Mouse (Mus musculus): ENCODE results near the gene Pip5k1b. TPM values are rescaled to one million over a fixed set of nuclear protein-coding genes. Genes with fewer than 3 reads are reported as not detected.

Pip5k1b gene
- polyA plus RNA-seq, 1 experiment from 2014 or later, result 1.3 TPM

- Histone ChIP-seq H3K9ac (ENCODE audit: low read length) (no peak overlapping the region), H3K27me3 (ENCODE audit: control insufficient read depth, insufficient read depth, low read length) (no peaks in the 10 kb centered on the region), H3K9me3 (ENCODE audit: control insufficient read depth, low read length) (no peaks in the 10 kb centered on the region), H3K4me1 (ENCODE audit: control insufficient read depth, insufficient read depth, low read length) (no peaks in the 10 kb centered on the region), H3K36me3 (ENCODE audit: control insufficient read depth, insufficient read depth, low read length) (no peaks in the 10 kb centered on the region), H3K27ac (ENCODE audit: low read depth, low read length) (no peak overlapping the region), H3K4me2 (ENCODE audit: low read depth) (no peak overlapping the region), H3K4me3 (ENCODE audit: low read depth, low read length) (no peak overlapping the region)
- WGBS, result 79% methylated on average over 5 of the region's 5 CpGs
- no peak for ATAC-seq (ENCODE audit: insufficient read depth, low FRiP score, low TSS enrichment)
- DNase-seq (ENCODE audit: low spot score), result no peak
Measured at GRCm38 (mm10) chr19:24342786-24343185, 212.9 kb downstream of the Pip5k1b start.

GRCm38 (mm10) chr19:24336370-24337076 lies 219.1 kb downstream of the Pip5k1b start:
- H3K9ac ChIP-seq (ENCODE audit: low read length), result no peak overlapping the region
- no peaks in the 10 kb centered on the region for H3K27me3 ChIP-seq (ENCODE audit: control insufficient read depth, insufficient read depth, low read length)
- WGBS, result 64% methylated on average over 12 of the region's 12 CpGs
- no peak overlapping the region for H3K4me2 ChIP-seq (ENCODE audit: low read depth)
- no peak for ATAC-seq (ENCODE audit: insufficient read depth, low FRiP score, low TSS enrichment)
- no peak overlapping the region for H3K4me3 ChIP-seq (ENCODE audit: low read depth, low read length)
- no peaks in the 10 kb centered on the region for H3K4me1 ChIP-seq (ENCODE audit: control insufficient read depth, insufficient read depth, low read length)
- no peak overlapping the region for H3K27ac ChIP-seq (ENCODE audit: low read depth, low read length)
- no peaks in the 10 kb centered on the region for H3K36me3 ChIP-seq (ENCODE audit: control insufficient read depth, insufficient read depth, low read length)
- no peak for DNase-seq (ENCODE audit: low spot score)
- H3K9me3 ChIP-seq (ENCODE audit: control insufficient read depth, low read length), result no peaks in the 10 kb centered on the region

- Histone ChIP-seq H3K36me3 (ENCODE audit: control insufficient read depth, insufficient read depth, low read length) (no peaks in the 10 kb centered on the region), H3K4me1 (ENCODE audit: control insufficient read depth, insufficient read depth, low read length) (no peaks in the 10 kb centered on the region), H3K9ac (ENCODE audit: low read length) (no peak overlapping the region), H3K4me3 (ENCODE audit: low read depth, low read length) (no peak overlapping the region), H3K27me3 (ENCODE audit: control insufficient read depth, insufficient read depth, low read length) (no peaks in the 10 kb centered on the region), H3K27ac (ENCODE audit: low read depth, low read length) (no peak overlapping the region), H3K9me3 (ENCODE audit: control insufficient read depth, low read length) (no peaks in the 10 kb centered on the region), H3K4me2 (ENCODE audit: low read depth) (no peak overlapping the region)
- ATAC-seq (ENCODE audit: insufficient read depth, low FRiP score, low TSS enrichment) (no peak), DNase-seq (ENCODE audit: low spot score) (no peak)
- WGBS, result 81% methylated on average over 4 of the region's 4 CpGs
Measured at GRCm38 (mm10) chr19:24335611-24336343, 219.9 kb downstream of the Pip5k1b start.

- H3K4me3 ChIP-seq (ENCODE audit: low read depth, low read length), result no peak overlapping the region
- H3K36me3 ChIP-seq (ENCODE audit: control insufficient read depth, insufficient read depth, low read length), result no peaks in the 10 kb centered on the region
Measured at GRCm38 (mm10) chr19:24332956-24333355, 222.7 kb downstream of the Pip5k1b start.

GRCm38 (mm10) chr19:24331274-24331673 lies 224.4 kb downstream of the Pip5k1b start:
- Histone ChIP-seq H3K4me3 (ENCODE audit: low read depth, low read length) (no peak overlapping the region), H3K4me2 (ENCODE audit: low read depth) (no peak overlapping the region), H3K9me3 (ENCODE audit: control insufficient read depth, low read length) (no peaks in the 10 kb centered on the region), H3K9ac (ENCODE audit: low read length) (no peak overlapping the region), H3K27me3 (ENCODE audit: control insufficient read depth, insufficient read depth, low read length) (no peaks in the 10 kb centered on the region), H3K36me3 (ENCODE audit: control insufficient read depth, insufficient read depth, low read length) (no peaks in the 10 kb centered on the region), H3K4me1 (ENCODE audit: control insufficient read depth, insufficient read depth, low read length) (no peaks in the 10 kb centered on the region), H3K27ac (ENCODE audit: low read depth, low read length) (no peak overlapping the region)
- WGBS, result 84% methylated on average over 2 of the region's 2 CpGs
- ATAC-seq (ENCODE audit: insufficient read depth, low FRiP score, low TSS enrichment), result no peak
- DNase-seq (ENCODE audit: low spot score), result no peak

More at GRCm38 (mm10) chr19:24332956-24333355, 222.7 kb downstream of the Pip5k1b start:
- Histone ChIP-seq H3K9ac (ENCODE audit: low read length) (no peak overlapping the region), H3K4me2 (ENCODE audit: low read depth) (no peak overlapping the region), H3K27ac (ENCODE audit: low read depth, low read length) (no peak overlapping the region), H3K27me3 (ENCODE audit: control insufficient read depth, insufficient read depth, low read length) (no peaks in the 10 kb centered on the region), H3K4me1 (ENCODE audit: control insufficient read depth, insufficient read depth, low read length) (no peaks in the 10 kb centered on the region), H3K9me3 (ENCODE audit: control insufficient read depth, low read length) (no peaks in the 10 kb centered on the region)
- DNase-seq (ENCODE audit: low spot score), result no peak
- 81% methylated on average over 5 of the region's 5 CpGs for WGBS
- no peak for ATAC-seq (ENCODE audit: insufficient read depth, low FRiP score, low TSS enrichment)

- no peak for DNase-seq (ENCODE audit: low spot score)
- no peak overlapping the region for H3K27ac ChIP-seq (ENCODE audit: low read depth, low read length)
- H3K4me3 ChIP-seq (ENCODE audit: low read depth, low read length), result no peak overlapping the region
- H3K9me3 ChIP-seq (ENCODE audit: control insufficient read depth, low read length), result no peaks in the 10 kb centered on the region
- no peak overlapping the region for H3K4me2 ChIP-seq (ENCODE audit: low read depth)
- H3K27me3 ChIP-seq (ENCODE audit: control insufficient read depth, insufficient read depth, low read length), result no peaks in the 10 kb centered on the region
- no peak for ATAC-seq (ENCODE audit: insufficient read depth, low FRiP score, low TSS enrichment)
- H3K9ac ChIP-seq (ENCODE audit: low read length), result no peak overlapping the region
- H3K36me3 ChIP-seq (ENCODE audit: control insufficient read depth, insufficient read depth, low read length), result no peaks in the 10 kb centered on the region
- H3K4me1 ChIP-seq (ENCODE audit: control insufficient read depth, insufficient read depth, low read length), result no peaks in the 10 kb centered on the region
- 78% methylated on average over 2 of the region's 2 CpGs for WGBS
Measured at GRCm38 (mm10) chr19:24330366-24330765, 225.3 kb downstream of the Pip5k1b start.

GRCm38 (mm10) chr19:24327921-24328320 lies 227.8 kb downstream of the Pip5k1b start:
- H3K4me1 ChIP-seq (ENCODE audit: control insufficient read depth, insufficient read depth, low read length), result peaks cover 9% of the 10 kb centered on the region; the same call in 1 of the 2 replicates
- H3K36me3 ChIP-seq (ENCODE audit: control insufficient read depth, insufficient read depth, low read length), result no peaks in the 10 kb centered on the region
- H3K27me3 ChIP-seq (ENCODE audit: control insufficient read depth, insufficient read depth, low read length), result no peaks in the 10 kb centered on the region
- no peak overlapping the region for H3K27ac ChIP-seq (ENCODE audit: low read depth, low read length)
- no peak for ATAC-seq (ENCODE audit: insufficient read depth, low FRiP score, low TSS enrichment)
- no peak overlapping the region for H3K4me2 ChIP-seq (ENCODE audit: low read depth)
- no peaks in the 10 kb centered on the region for H3K9me3 ChIP-seq (ENCODE audit: control insufficient read depth, low read length)
- no peak for DNase-seq (ENCODE audit: low spot score)
- WGBS, result 76% methylated on average over 2 of the region's 2 CpGs
- no peak overlapping the region for H3K9ac ChIP-seq (ENCODE audit: low read length)
- no peak overlapping the region for H3K4me3 ChIP-seq (ENCODE audit: low read depth, low read length)

- Histone ChIP-seq H3K36me3 (ENCODE audit: control insufficient read depth, insufficient read depth, low read length) (no peaks in the 10 kb centered on the region), H3K4me3 (ENCODE audit: low read depth, low read length) (no peak overlapping the region), H3K9ac (ENCODE audit: low read length) (no peak overlapping the region), H3K27ac (ENCODE audit: low read depth, low read length) (no peak overlapping the region), H3K4me2 (ENCODE audit: low read depth) (no peak overlapping the region), H3K27me3 (ENCODE audit: control insufficient read depth, insufficient read depth, low read length) (no peaks in the 10 kb centered on the region), H3K4me1 (ENCODE audit: control insufficient read depth, insufficient read depth, low read length) (peaks cover 9% of the 10 kb centered on the region; the same call in 1 of the 2 replicates), H3K9me3 (ENCODE audit: control insufficient read depth, low read length) (no peaks in the 10 kb centered on the region)
- DNase-seq (ENCODE audit: low spot score), result no peak
- no peak for ATAC-seq (ENCODE audit: insufficient read depth, low FRiP score, low TSS enrichment)
- WGBS, result 32% methylated on average over 1 of the region's 1 CpGs
Measured at GRCm38 (mm10) chr19:24326969-24327368, 228.7 kb downstream of the Pip5k1b start.

- 79% methylated on average over 6 of the region's 6 CpGs for WGBS
- ATAC-seq (ENCODE audit: insufficient read depth, low FRiP score, low TSS enrichment), result no peak
- Histone ChIP-seq H3K4me3 (ENCODE audit: low read depth, low read length) (no peak overlapping the region), H3K27me3 (ENCODE audit: control insufficient read depth, insufficient read depth, low read length) (no peaks in the 10 kb centered on the region), H3K27ac (ENCODE audit: low read depth, low read length) (no peak overlapping the region), H3K4me1 (ENCODE audit: control insufficient read depth, insufficient read depth, low read length) (peaks cover 9% of the 10 kb centered on the region; the same call in 1 of the 2 replicates), H3K4me2 (ENCODE audit: low read depth) (no peak overlapping the region), H3K36me3 (ENCODE audit: control insufficient read depth, insufficient read depth, low read length) (no peaks in the 10 kb centered on the region), H3K9ac (ENCODE audit: low read length) (no peak overlapping the region), H3K9me3 (ENCODE audit: control insufficient read depth, low read length) (no peaks in the 10 kb centered on the region)
- no peak for DNase-seq (ENCODE audit: low spot score)
Measured at GRCm38 (mm10) chr19:24325692-24326091, 230.0 kb downstream of the Pip5k1b start.

Data from neural tube, embryonic 11.5 days (tissue).